Mouse (Mus musculus) embryonic facial prominence, embryonic 11.5 days (tissue): ENCODE measurements around the gene Slc4a1. TPM values are rescaled to one million over a fixed set of nuclear protein-coding genes. Genes with fewer than 3 reads are reported as not detected.

ENCODE experiments used
- ATAC-seq: fragments of 200-750 bp; cut with Nextera tagmentation; replicated peaks from 2 replicates; pipeline ENCODE4 v1.8.0; 2017; ENCODE audit warnings: low read depth; ENCODE audit not compliant: insufficient number of reproducible peaks, low FRiP score, low TSS enrichment
- DNase-seq: peaks from one replicate; pipeline ENCODE4 v3.0.0-alpha.2; 2015; ENCODE audit warnings: low spot score
- H3K27ac ChIP-seq: fragments of 300-500 bp; sonication (generic); replicated peaks from 2 replicates; pipeline ENCODE4 v1.5.1; 2014; ENCODE audit warnings: mild to moderate bottlenecking, low read depth, low read length, control low read depth
- H3K27me3 ChIP-seq: fragments of 300-500 bp; sonication (generic); 2 replicates; pipeline ENCODE4 v1.6.1; 2014; ENCODE audit warnings: mild to moderate bottlenecking, low read length, moderate library complexity, mixed read lengths; ENCODE audit not compliant: control insufficient read depth, insufficient read depth
- H3K36me3 ChIP-seq: fragments of 300-500 bp; sonication (generic); replicated peaks from 2 replicates; pipeline ENCODE4 v1.6.1; 2014; ENCODE audit warnings: low read depth, mild to moderate bottlenecking, low read length, moderate library complexity, mixed read lengths; ENCODE audit not compliant: control insufficient read depth, insufficient read depth
- H3K4me1 ChIP-seq: fragments of 300-500 bp; sonication (generic); 2 replicates; pipeline ENCODE4 v1.6.1; 2014; ENCODE audit warnings: low read length, mixed read lengths; ENCODE audit not compliant: control insufficient read depth, insufficient read depth
- H3K4me2 ChIP-seq: fragments of 300-500 bp; sonication (generic); 2 replicates; pipeline ENCODE4 v1.6.1; 2014; ENCODE audit warnings: low read depth, mild to moderate bottlenecking, control low read depth, low read length, moderate library complexity
- H3K4me3 ChIP-seq: fragments of 300-500 bp; sonication (generic); 2 replicates; pipeline ENCODE4 v1.5.1; 2014; ENCODE audit warnings: low read depth, low read length, control low read depth
- H3K9ac ChIP-seq: fragments of 300-500 bp; sonication (generic); replicated peaks from 2 replicates; pipeline ENCODE4 v1.6.1; 2014; ENCODE audit warnings: mild to moderate bottlenecking, control low read depth, low read length
- H3K9me3 ChIP-seq: fragments of 300-500 bp; sonication (generic); replicated peaks from 2 replicates; pipeline ENCODE4 v1.6.1; 2016; ENCODE audit warnings: mild to moderate bottlenecking, low read length, inconsistent platforms, mixed read lengths; ENCODE audit not compliant: control insufficient read depth
- WGBS: fragments of 180-500 bp; shearing (Covaris S2); extraction: QIAGEN DNeasy Blood & Tissue Kit; methylation state at CpG from one replicate; pipeline ENCODE4 v1.1.7; 2014; 5-methylcytosine and 5-hydroxymethylcytosine counted together
- polyA plus RNA-seq: library from polyadenylated mRNA; unstranded; fragments of >200 nt; fragmentation: Nextera tagmentation; extraction: Ambion mirVana; gene quantifications from 2 replicates; pipeline ENCODE4 v1.2.1, GENCODE M21; 2014

The Slc4a1 gene
- polyA plus RNA-seq, 1 experiment from 2014 or later = 25.8 TPM

DNA sequence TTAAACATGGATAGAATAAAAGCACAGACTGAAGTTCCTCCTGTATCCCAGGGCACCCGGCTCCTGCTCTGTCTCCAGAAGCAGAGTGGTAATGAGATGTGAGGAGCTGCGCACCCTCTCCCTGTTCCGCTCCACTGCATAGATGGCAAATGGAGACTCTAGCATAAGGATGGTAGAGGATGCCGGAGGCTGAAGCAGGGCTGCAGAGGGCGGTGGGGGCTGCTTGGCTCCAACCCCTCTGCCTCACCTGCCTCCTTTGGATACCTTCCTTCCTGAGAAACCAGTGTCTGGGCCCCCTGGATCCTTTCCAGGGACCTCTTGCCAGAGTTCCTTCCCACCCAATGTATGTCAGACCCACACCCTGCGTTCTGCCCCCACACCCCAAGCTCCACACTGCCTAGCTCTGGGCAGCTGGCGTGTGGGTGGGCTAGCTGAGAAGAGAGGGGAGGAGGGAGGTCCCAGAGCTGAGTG, 30.7 kb upstream of the Slc4a1 start:
- Histone ChIP-seq H3K27me3 (peaks cover 21% of the 10 kb centered on the region), H3K27ac (no peak overlapping the region), H3K4me3 (no peak overlapping the region), H3K9me3 (no peaks in the 10 kb centered on the region), H3K9ac (no peak overlapping the region), H3K4me2 (no peak overlapping the region), H3K4me1 (peaks cover 8% of the 10 kb centered on the region), H3K36me3 (no peaks in the 10 kb centered on the region)
- no peak for DNase-seq
- 81% methylated on average over 7 of the region's 7 CpGs for WGBS
- no peak for ATAC-seq

DNA sequence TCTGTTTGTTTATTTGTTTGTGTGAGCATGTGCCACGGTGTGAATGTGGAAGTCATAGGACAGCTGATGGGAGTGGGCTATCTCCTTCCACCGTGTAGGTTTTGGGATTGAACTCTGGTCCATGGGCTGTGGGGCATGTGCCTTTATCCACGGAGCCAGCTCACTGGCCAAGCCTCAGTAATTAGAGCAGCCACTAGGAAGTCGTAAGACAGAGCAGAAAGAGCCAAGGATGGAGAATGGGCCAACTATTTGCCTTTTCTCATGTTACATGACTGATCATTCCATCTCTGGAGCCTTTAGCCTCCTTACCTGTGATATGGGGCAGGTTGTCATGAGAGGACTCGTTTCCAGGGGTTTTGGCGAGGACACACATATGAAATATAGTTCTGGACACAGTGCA, 30.3 kb upstream of the Slc4a1 start:
- Histone ChIP-seq H3K27ac (no peak overlapping the region), H3K27me3 (peaks cover 21% of the 10 kb centered on the region), H3K9me3 (no peaks in the 10 kb centered on the region), H3K4me1 (peaks cover 8% of the 10 kb centered on the region), H3K9ac (no peak overlapping the region), H3K4me3 (no peak overlapping the region), H3K36me3 (no peaks in the 10 kb centered on the region), H3K4me2 (no peak overlapping the region)
- DNase-seq (no peak), ATAC-seq (no peak)
- WGBS = 59% methylated on average over 6 of the region's 6 CpGs

DNA sequence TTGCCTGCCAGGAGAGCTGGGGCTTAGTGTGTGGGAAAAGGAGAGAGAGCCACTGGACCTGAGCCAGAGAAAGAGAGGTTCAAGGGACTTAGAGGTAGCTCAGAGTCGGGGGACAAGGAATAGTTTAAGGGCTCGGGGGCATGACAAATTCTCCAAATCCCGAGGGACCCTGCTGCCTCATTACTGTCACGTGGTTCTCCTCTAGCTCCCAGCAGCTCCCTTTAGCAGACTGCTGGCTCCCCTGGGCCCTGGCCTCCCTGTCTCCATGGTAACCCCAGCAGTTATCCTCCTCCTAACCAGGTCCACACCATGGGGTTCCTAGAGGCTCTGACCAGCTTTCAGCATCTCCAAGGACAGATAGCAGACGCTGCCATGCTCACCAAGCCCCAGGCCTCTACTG, 29.2 kb upstream of the Slc4a1 start:
- H3K27ac ChIP-seq = no peak overlapping the region
- H3K9me3 ChIP-seq = no peaks in the 10 kb centered on the region
- H3K4me3 ChIP-seq = no peak overlapping the region
- no peak overlapping the region for H3K9ac ChIP-seq
- DNase-seq (no peak), ATAC-seq (no peak)
- H3K4me2 ChIP-seq = peak overlapping the region; percentile 13; the same call in 1 of the 2 replicates
- no peaks in the 10 kb centered on the region for H3K36me3 ChIP-seq
- H3K4me1 ChIP-seq = peaks cover 8% of the 10 kb centered on the region
- peaks cover 17% of the 10 kb centered on the region for H3K27me3 ChIP-seq
- 8% methylated on average over 5 of the region's 5 CpGs for WGBS

DNA sequence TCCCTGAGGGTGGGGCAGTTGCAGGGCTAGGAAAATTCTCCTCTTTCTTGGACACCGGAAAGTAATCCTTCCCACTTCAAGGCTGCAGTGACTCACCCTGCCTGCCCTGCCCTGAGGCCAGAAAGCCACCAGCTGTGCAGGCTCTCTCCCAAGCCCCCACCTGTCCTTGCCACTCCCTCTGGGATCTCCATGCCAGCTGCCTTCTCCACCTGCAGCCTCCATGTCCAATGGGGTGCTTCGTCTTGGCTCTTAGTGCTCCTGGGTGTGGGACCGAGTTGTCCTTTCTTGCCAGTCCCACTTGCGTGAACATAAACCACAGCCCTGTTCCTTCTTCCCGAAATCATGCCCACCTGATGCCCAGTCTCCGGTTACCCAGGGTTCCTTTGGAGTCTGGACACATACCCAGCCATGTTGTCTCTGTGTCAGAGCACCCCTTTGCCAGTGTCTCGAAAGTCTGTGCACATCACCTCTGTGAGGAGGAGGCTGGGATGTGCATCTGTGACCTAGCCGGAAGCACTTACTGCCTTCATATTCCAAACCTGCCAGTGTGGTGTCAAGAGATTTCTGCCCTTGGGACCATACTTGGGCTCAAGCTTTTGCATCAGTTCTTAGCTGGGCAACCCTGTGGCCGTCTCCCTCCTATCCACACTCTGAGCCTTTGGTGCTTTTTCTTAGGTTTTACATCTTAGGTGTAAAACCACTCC, 28.6 kb upstream of the Slc4a1 start:
- H3K4me3 ChIP-seq = no peak overlapping the region
- H3K27me3 ChIP-seq = peaks cover 11% of the 10 kb centered on the region
- no peak overlapping the region for H3K9ac ChIP-seq
- H3K4me1 ChIP-seq = peaks cover 5% of the 10 kb centered on the region
- 82% methylated on average over 9 of the region's 9 CpGs for WGBS
- peak overlapping the region; percentile 10; the same call in 1 of the 2 replicates for H3K4me2 ChIP-seq
- ATAC-seq (no peak), DNase-seq (no peak)
- no peaks in the 10 kb centered on the region for H3K36me3 ChIP-seq
- no peaks in the 10 kb centered on the region for H3K9me3 ChIP-seq
- no peak overlapping the region for H3K27ac ChIP-seq

DNA sequence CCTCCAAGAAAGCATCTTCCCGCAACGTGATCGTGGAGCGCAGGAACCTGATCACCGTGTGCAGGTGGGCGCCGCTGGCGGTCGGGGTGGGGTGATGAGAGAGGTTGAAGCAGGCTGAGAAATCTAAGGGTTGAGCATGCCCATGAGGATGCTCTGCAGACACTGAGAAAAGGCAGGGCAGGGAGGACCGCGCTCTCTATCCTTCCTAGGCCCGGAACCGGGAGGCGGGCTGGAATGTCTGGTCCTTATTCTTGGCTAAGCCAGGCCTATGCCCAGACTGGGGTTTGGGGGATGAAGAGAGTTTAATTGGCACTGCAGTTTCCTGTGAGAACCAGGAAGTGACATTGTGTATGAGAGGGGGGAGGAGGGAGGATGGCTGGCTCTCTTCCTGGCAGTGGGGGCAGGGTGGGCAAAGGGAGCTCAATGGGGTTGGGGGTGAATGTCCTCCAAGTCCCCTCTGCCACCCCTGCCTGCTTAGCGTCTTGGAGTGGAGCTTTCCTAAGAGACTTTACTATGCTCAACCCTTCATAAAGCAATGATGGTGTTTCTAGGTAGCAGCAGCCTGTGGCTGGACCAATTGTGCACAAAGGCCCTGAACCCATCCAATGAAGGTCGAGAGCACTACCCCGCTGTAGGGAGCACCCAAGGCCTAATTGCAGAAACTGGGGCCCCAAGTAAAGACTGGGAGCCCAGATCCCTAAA, 27.9 kb upstream of the Slc4a1 start:
- WGBS = 6% methylated on average over 17 of the region's 17 CpGs
- H3K4me3 ChIP-seq = peak overlapping the region; percentile 46
- peaks cover 5% of the 10 kb centered on the region; the same call in 1 of the 2 replicates for H3K27me3 ChIP-seq
- peaks cover 4% of the 10 kb centered on the region; the same call in 1 of the 2 replicates for H3K4me1 ChIP-seq
- ATAC-seq (0 out of 2 replicates have a peak, but pooled peaks have one; percentile 24), DNase-seq (no peak)
- peak overlapping the region; percentile 50 for H3K9ac ChIP-seq
- H3K36me3 ChIP-seq = no peaks in the 10 kb centered on the region
- H3K9me3 ChIP-seq = no peaks in the 10 kb centered on the region
- H3K4me2 ChIP-seq = peak overlapping the region; percentile 95
- 0 out of 2 replicates have a peak overlapping the region, but pooled peaks have one; percentile 20 for H3K27ac ChIP-seq

DNA sequence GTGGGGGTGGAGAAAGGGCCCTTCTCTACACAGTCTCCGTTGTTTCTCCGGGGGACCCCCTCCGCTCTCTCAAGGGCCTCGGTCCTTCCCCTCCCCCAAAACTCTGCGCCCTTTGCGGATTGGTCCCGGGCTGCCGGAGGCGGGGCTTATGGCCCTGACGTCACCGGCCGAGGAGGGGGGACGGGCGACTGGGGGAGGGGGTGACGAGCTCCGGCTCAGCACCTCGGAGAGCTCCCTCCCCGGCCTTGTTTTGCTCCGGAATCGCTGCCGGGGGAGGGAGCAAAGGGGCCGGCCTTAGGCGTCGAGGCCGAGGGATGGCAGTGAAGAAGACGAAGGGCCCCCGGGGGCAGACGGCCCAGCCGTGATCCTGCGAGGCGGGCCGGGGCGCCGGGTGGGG, 27.2 kb upstream of the Slc4a1 start, which contains the start of gene Rundc3a:
Rundc3a (plus strand) TSS at position 166 of the 397 bp plus-strand sequence.
- 1% methylated on average over 31 of the region's 34 CpGs for WGBS
- peak within 1 kb of the TSS; percentile 50 for H3K9ac ChIP-seq
- peak; percentile 77 for ATAC-seq
- peak within 1 kb of the TSS; percentile 20; the same call in 1 of the 2 replicates for H3K27ac ChIP-seq
- peak; percentile 95 for DNase-seq
- peak within 1 kb of the TSS; percentile 46 for H3K4me3 ChIP-seq
- H3K9me3 ChIP-seq = no peaks in the 10 kb centered on the region
- peaks cover 4% of the 10 kb centered on the region; the same call in 1 of the 2 replicates for H3K4me1 ChIP-seq
- H3K4me2 ChIP-seq = peak within 1 kb of the TSS; percentile 95
- H3K36me3 ChIP-seq = no peaks in the 10 kb centered on the region
- peaks cover 5% of the 10 kb centered on the region; the same call in 1 of the 2 replicates for H3K27me3 ChIP-seq

DNA sequence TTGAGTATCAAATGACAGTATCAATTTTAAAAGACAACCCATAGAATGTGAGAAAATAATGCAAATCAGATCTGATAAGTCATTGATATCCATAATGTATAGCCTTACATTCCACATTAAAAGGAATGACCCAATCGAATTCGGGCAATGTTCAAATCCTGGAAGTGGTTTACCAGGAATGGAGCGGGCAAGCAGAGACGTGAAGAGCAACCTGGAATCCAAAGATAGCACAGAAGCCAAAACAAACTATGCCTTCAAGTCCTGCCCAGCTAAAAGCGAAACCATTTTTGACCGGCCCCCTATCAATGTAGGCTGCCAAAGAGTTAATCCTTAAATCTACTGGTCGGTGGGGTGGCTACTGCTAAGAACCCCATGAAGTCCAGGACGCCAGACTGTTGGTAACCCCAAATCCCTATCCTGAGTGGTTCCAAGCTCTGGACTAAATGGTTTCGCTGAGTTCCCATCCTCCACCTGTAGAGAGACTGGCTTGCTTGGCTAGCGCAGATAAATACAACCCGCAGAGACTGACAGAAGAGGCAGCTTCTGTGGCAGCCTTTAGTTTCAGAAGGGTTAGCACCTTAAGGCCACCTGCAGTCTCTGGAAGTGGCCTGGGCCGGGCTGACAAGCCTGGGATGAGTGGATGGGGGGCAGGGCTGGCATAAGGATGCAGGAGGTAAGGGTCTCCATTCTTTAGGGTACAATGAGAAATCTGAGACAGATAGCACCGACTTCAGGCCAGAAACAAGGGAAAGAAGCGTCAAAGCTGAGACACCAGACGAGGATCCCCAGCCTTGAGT, 26.6 kb upstream of the Slc4a1 start:
- ATAC-seq (peak; percentile 45), DNase-seq (no peak)
- 18% methylated on average over 15 of the region's 15 CpGs for WGBS
- Histone ChIP-seq H3K4me3 (peak overlapping the region; percentile 46), H3K27ac (no peak overlapping the region; the same call in 1 of the 2 replicates), H3K9me3 (no peaks in the 10 kb centered on the region), H3K9ac (0 out of 2 replicates have a peak overlapping the region, but pooled peaks have one; percentile 13), H3K4me1 (peaks cover 4% of the 10 kb centered on the region; the same call in 1 of the 2 replicates), H3K27me3 (no peaks in the 10 kb centered on the region), H3K4me2 (peak overlapping the region; percentile 95), H3K36me3 (no peaks in the 10 kb centered on the region)
